Mouse (Mus musculus) brown adipose tissue, adult 24 weeks (tissue): ENCODE results near the gene H2-Eb2. TPM values are rescaled to one million over a fixed set of nuclear protein-coding genes. Genes with fewer than 3 reads are reported as not detected.

Experiments used
- polyA plus RNA-seq: library from polyadenylated mRNA; stranded (reverse); fragments of >200 nt; gene quantifications from 2 replicates; pipeline ENCODE4 v1.2.4, GENCODE M21; 2012; ENCODE audit not compliant: missing spikeins, insufficient read depth, insufficient read length

The H2-Eb2 gene
- polyA plus RNA-seq, 1 experiment = not detected

Other genes with a start within 250 kb of the H2-Eb2 start
- not detected in 2 replicates for gene H2-Oa, start 233.3 kb upstream of the H2-Eb2 start, polyA plus RNA-seq
- 6.9 and 10.5 TPM in 2 replicates for gene H2-DMa, start 206.1 kb upstream of the H2-Eb2 start, polyA plus RNA-seq
- gene Brd2, start 203.0 kb upstream of the H2-Eb2 start, polyA plus RNA-seq = 82.7 and 86.3 TPM in 2 replicates
- gene H2-DMb2, start 182.4 kb upstream of the H2-Eb2 start, polyA plus RNA-seq = not detected in 2 replicates
- gene H2-DMb1, start 172.6 kb upstream of the H2-Eb2 start, polyA plus RNA-seq = 11.1 and 14.7 TPM in 2 replicates
- gene Tap1, start 138.1 kb upstream of the H2-Eb2 start, polyA plus RNA-seq = 5.5 and 6.9 TPM in 2 replicates
- 17.4 and 34.6 TPM in 2 replicates for gene Psmb9, start 137.9 kb upstream of the H2-Eb2 start, polyA plus RNA-seq
- gene Psmb8, start 127.9 kb upstream of the H2-Eb2 start, polyA plus RNA-seq = 20.2 and 21.9 TPM in 2 replicates
- 23.5 and 27.7 TPM in 2 replicates for gene Tap2, start 122.1 kb upstream of the H2-Eb2 start, polyA plus RNA-seq
- gene H2-Ob, start 86.8 kb upstream of the H2-Eb2 start, polyA plus RNA-seq = 0.55 and 2.1 TPM in 2 replicates
- 71.7 and 90.6 TPM in 2 replicates for gene H2-Ab1, start 68.0 kb upstream of the H2-Eb2 start, polyA plus RNA-seq
- 181 and 183 TPM in 2 replicates for gene H2-Aa, start 37.8 kb upstream of the H2-Eb2 start, polyA plus RNA-seq
- gene H2-Eb1, start 19.8 kb upstream of the H2-Eb2 start, polyA plus RNA-seq = 93.0 and 109 TPM in 2 replicates
- gene Btnl2, start 29.2 kb downstream of the H2-Eb2 start, polyA plus RNA-seq = 0.67 TPM in 1 of 2 replicates, not detected in the other
- not detected in 2 replicates for gene Btnl1, start 51.5 kb downstream of the H2-Eb2 start, polyA plus RNA-seq
- not detected in 2 replicates for gene BC051142, start 73.2 kb downstream of the H2-Eb2 start, polyA plus RNA-seq
- not detected in 2 replicates for gene Btnl4, start 151.7 kb downstream of the H2-Eb2 start, polyA plus RNA-seq
- gene Btnl6, start 191.7 kb downstream of the H2-Eb2 start, polyA plus RNA-seq = not detected in 2 replicates
- 3.8 and 8.8 TPM in 2 replicates for gene Notch4, start 238.6 kb downstream of the H2-Eb2 start, polyA plus RNA-seq